Mouse (Mus musculus) kidney, postnatal 14 days (tissue): ENCODE measurements around the gene Bmpr2.

ENCODE experiments used
- DNase-seq: peaks from one replicate; pipeline ENCODE4 v3.0.0; 2022; ENCODE audit warnings: mixed read lengths

Gene Bmpr2

GRCm38 (mm10) chr1:59901082-59901876 is 138.1 kb downstream of the Bmpr2 start:
- no peak for DNase-seq

DNA sequence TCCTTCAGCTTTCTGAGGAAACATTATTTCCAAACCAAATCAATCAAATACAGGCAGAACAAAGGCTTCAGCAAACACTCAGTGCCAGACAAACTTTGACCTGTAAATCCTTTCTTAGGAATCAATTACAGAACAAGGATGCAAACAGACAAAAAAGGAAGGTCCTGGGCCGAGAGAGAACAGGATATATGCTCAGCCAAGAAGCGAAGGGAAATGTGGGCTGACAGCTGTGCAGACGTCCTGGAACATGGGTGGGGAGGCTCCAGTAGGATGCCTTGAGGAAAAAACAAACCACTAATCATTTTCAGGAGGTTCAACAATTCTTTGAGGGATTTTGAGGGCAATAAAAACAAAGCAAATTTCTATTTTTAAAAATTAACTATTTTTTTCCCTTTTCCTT is 139.4 kb downstream of the Bmpr2 start:
- DNase-seq: peak; percentile 70

- DNase-seq: no peak
These were observed 141.6 kb downstream of the Bmpr2 start for GRCm38 (mm10) chr1:59904630-59905295.

DNA sequence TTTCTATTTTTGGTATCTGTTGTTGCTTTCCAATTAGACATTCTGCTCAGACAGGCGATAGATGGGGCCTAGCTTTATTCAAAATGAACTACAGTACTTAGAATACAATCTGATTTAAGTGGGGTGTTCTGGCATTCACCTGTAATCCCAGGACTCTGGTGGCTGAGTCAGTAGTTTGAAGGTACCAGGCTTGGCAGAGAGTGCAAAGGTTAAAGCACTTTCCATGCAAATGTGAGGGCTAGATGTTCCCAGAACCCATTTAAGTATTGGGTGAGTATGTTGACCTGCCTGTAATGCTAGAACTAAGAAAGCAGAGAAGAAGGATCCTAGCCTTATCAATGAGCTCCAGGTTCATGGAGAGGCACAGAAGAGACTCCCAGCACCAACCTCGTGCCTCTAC is 142.7 kb downstream of the Bmpr2 start:
- DNase-seq: peak; percentile 29

- no peak for DNase-seq
These were observed 143.8 kb downstream of the Bmpr2 start for GRCm38 (mm10) chr1:59906819-59907521.

DNA sequence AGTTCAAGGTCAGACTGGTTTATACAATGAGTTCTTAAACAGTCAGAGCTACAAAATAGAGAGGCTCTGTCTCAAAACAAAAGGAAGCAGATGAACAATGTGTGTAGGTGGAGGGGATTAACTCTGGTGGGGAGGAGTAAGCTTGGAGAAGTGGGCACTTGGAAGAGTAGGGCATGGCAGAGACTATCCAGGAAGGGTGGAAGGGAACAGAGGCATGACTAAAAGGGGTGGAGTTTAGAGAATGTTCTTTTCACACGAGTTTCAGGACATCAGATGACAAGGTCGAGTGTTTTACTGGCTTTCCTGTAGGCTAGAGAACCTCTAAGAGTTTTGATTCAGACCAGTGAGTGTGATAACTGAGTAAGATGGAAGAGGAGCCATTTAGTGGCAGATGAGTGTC is 144.5 kb downstream of the Bmpr2 start:
- DNase-seq: peak; percentile 23

GRCm38 (mm10) chr1:59910941-59911340 is 147.7 kb downstream of the Bmpr2 start:
- no peak for DNase-seq

DNA sequence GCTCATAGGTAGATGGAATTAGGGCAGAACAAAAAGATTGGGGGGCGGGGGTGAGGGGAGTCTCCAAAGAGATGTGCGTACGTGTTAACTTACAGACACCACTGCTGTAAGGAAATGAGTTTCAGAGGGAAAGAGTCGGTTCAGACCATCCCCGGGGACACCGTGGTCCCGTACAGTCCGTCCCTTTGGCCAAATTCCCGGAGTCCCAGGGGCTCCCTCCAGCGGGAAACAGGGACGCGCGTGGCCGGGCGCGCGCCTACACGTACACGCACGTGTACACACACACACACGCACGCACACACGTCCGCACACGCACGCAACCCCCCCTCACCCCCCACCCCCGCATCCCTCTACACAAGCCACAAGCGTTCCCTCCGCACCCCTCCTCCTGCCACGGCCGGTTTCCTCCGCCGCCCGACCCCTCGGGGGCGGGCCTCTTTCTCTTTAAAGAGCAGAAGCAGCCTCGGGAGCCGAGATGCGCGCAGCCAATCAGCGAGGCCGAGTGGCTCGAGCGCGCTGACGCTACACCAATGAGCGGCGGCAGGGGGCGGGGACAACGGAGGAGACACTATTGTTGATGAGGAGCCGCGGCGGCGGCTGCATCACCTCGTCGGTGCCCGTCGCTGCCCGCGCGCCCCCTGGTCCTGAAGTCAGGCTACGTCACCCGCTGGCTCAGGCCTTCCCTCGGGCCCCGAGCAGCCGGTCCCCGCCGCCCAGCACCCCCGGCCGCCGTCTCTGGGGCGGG is 149.4 kb downstream of the Bmpr2 start, which contains the start of gene Fam117b:
TSS of gene Fam117b (plus strand) at position 594 of the 745 bp plus-strand sequence.
- DNase-seq: peak; percentile 99

- peak; percentile 58 for DNase-seq
These were observed 150.1 kb downstream of the Bmpr2 start for GRCm38 (mm10) chr1:59913195-59913868.

DNA sequence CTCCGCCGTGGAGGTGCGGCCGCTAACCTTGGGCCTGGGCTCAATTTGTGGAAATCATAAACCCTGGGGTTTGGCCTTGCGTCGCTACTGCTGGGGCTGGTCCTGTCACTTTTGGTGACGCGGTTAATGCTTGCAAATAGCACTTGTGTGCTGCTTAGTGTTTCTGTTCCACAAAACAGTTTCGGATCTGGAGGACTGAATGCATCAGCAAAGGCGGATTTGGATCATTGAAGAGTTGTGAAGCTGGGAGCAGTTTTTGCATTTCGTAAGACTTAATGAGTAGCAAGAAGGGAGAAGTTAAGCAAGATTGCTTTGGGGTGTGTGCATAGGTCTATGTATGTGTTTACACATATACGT is 150.6 kb downstream of the Bmpr2 start:
- DNase-seq: no peak

DNA sequence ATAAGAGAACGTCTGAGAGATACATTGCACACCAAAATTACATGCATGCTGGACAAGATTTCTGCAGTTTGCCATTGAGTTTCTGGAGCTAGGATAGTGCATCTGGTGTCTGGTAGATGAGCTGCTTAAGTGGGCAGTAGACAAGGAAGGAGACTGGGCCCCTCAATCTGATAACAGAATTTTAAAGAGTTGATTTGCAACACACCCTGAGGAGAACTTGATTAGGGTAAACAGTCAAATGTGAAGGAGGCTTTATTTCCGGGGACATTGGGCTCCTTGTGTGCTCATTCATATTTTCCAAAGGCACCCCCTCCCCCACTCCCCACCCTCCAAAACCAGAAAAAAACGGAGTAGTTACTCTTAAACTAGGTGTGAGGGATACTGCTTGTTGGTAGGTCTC is 151.6 kb downstream of the Bmpr2 start:
- DNase-seq: no peak

GRCm38 (mm10) chr1:59915843-59916610 is 152.8 kb downstream of the Bmpr2 start:
- DNase-seq: peak; percentile 43

DNA sequence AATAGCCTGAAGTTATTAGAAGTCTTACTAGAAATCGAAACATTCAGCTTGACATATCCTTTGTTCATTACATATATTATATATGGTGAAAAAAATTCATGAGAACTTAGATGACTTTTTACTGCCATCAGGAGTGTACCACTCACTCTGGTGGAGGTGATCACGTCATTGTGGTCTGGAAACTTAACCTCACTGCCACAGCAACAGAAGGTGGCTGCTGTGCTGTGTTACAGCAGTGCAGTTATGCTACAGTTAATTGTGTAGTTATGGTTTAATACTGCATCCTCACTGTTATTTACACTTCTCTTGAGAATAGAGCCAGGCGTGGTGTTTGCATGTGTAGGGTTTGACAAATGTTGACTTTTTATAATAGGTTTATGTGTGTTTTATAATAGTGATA is 154.2 kb downstream of the Bmpr2 start:
- DNase-seq: no peak

DNA sequence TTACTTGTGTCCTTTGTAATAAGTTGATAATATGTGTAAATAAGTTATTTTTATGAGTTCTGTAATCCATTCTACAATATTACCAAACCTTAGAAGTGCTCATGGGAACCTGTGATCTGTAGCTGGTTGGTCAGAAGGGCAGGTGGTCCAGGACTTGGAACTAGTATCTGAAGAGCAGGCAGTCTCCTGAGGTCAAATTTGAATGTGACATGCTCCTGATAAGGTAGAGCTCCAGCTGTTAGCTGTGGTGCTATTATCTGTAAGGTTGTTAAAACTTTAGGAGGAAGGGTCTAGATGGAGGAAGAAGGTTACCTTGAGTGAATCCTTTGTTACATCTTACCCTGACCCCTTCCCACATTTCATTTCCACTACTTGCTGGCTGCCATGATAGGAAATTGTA is 154.9 kb downstream of the Bmpr2 start:
- DNase-seq: no peak

DNA sequence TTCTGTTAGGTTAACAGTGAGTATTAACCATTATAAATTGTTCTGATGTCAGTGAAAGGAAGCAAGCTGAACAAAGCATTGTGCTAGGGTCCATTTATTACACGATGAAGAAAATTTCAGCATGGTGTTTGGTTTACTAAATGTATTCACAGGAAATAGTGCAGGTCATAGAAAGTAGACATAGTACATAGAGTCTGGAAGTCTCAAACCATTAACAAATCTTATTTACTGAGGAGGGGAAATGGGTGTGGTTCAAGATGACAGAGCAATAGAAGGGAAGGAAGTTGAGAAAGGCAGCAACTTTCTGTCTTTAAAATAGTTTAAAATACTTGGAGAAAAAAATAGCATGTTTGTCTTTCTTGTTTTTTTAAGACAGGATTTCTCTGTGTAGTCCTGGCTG is 160.0 kb downstream of the Bmpr2 start:
- DNase-seq: peak; percentile 27

DNA sequence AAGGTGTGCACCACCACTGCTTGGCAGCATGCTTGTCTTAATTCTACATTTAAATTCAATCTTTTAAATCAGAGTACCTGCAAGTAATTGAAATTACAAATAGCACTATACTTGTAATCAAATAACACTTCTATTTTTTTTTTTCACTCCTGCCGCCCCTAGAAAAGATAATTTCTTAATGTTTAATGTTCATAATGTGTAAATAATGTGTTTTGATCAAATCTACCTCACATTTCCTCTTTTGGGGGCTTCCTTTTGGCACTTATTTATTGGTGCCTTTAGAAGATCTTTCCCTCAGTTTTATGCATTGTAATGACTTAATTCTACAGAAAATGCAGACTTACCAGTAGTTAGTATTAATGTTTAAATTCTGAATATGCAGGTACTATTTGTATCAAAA is 160.5 kb downstream of the Bmpr2 start:
- no peak for DNase-seq

GRCm38 (mm10) chr1:59924411-59924810 is 161.2 kb downstream of the Bmpr2 start:
- no peak for DNase-seq

GRCm38 (mm10) chr1:59926021-59926672 is 162.9 kb downstream of the Bmpr2 start:
- DNase-seq: no peak

DNA sequence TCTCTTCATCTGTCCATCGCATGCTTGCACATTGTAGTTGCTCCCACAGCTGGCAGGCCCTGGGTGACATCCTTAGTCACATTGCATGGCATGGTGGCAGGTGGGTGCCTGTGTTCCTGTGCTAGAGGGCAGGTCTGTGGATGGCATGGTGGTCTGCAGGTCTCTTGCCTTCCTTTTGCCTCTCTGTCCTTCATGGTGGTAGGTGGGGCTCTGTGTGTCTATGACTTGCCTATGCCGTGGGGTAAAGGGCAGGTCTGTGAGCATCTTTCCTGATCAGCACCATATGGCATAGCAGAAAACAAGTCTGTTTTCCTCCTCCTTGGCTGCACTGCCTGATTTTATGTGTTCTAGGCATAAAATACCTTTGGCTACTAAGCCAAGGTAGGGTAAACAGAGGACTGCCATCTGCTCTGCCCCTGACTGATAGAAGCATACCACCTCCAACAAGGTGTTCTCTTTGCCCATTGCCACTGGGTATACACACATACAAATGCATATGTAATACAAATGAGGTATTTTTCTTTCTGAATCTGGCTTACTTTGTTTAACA is 164.0 kb downstream of the Bmpr2 start:
- no peak for DNase-seq
